Mouse (Mus musculus): Measurements from ENCODE around the gene Fbxw28. TPM values are rescaled to one million over a fixed set of nuclear protein-coding genes. Genes with fewer than 3 reads are reported as not detected.
"Not testable (repeated sequence)": the region's sequence is repeated elsewhere in the genome, so short reads cannot be mapped to it uniquely, and the experiment has no call there.

The Fbxw28 gene
- polyA plus RNA-seq (2015; fragmentation: Nextera tagmentation; extraction: Ambion mirVana) = not detected in 2 replicates

- not testable (repeated sequence) for H3K4me3 ChIP-seq (ENCODE audit: low read depth, low read length); H3K27me3 ChIP-seq (replicated peaks; ENCODE audit: insufficient read depth, low read length); H3K4me2 ChIP-seq (replicated peaks; ENCODE audit: low read depth, low read length); H3K4me1 ChIP-seq (ENCODE audit: insufficient read depth, low read depth, low read length); H3K27ac ChIP-seq (ENCODE audit: low read length); H3K9ac ChIP-seq (replicated peaks; ENCODE audit: low read depth); H3K9me3 ChIP-seq (ENCODE audit: low read length); DNase-seq (ENCODE audit: low spot score); ATAC-seq; H3K36me3 ChIP-seq (ENCODE audit: insufficient read depth, low read length)
- WGBS = no CpG with 5 or more reads among the region's 1 CpGs
Measured at GRCm38 (mm10) chr9:109339559-109339958, at the start of gene Fbxw28. Gene Fbxw28 (minus strand): TSS chr9:109339659.

GRCm38 (mm10) chr9:109287576-109287975, 51.9 kb downstream of the Fbxw28 start, which contains the start of gene Fbxw14:
Gene Fbxw14 (minus strand): TSS chr9:109287676.
- H3K4me3 ChIP-seq (ENCODE audit: low read depth, low read length); H3K36me3 ChIP-seq (ENCODE audit: insufficient read depth, low read length); H3K27me3 ChIP-seq (replicated peaks; ENCODE audit: insufficient read depth, low read length); DNase-seq (ENCODE audit: low spot score); H3K4me2 ChIP-seq (replicated peaks; ENCODE audit: low read depth, low read length); H3K27ac ChIP-seq (ENCODE audit: low read length); H3K4me1 ChIP-seq (ENCODE audit: insufficient read depth, low read depth, low read length); ATAC-seq; H3K9ac ChIP-seq (replicated peaks; ENCODE audit: low read depth); H3K9me3 ChIP-seq (ENCODE audit: low read length): not testable (repeated sequence)
- WGBS = no CpG with 5 or more reads among the region's 1 CpGs

Other genes starting within 250 kb of the Fbxw28 start
- gene Plxnb1, start 244.3 kb downstream of the Fbxw28 start, polyA plus RNA-seq (2015; fragmentation: Nextera tagmentation; extraction: Ambion mirVana) = 8.8 and 10.0 TPM in 2 replicates
- not detected in 2 replicates for gene Fbxw21, start 177.6 kb downstream of the Fbxw28 start, polyA plus RNA-seq (2015; fragmentation: Nextera tagmentation; extraction: Ambion mirVana)
- gene Fbxw13, start 143.7 kb downstream of the Fbxw28 start, polyA plus RNA-seq (2015; fragmentation: Nextera tagmentation; extraction: Ambion mirVana) = not detected in 2 replicates
- not detected in 2 replicates for gene Fbxw20, start 104.9 kb downstream of the Fbxw28 start, polyA plus RNA-seq (2015; fragmentation: Nextera tagmentation; extraction: Ambion mirVana)
- not detected in 2 replicates for gene Fbxw14, start 52.0 kb downstream of the Fbxw28 start, polyA plus RNA-seq (2015; fragmentation: Nextera tagmentation; extraction: Ambion mirVana)
- not detected in 2 replicates for gene Fbxw22, start 64.6 kb upstream of the Fbxw28 start, polyA plus RNA-seq (2015; fragmentation: Nextera tagmentation; extraction: Ambion mirVana)
- not detected in 2 replicates for gene Fbxw16, start 109.5 kb upstream of the Fbxw28 start, polyA plus RNA-seq (2015; fragmentation: Nextera tagmentation; extraction: Ambion mirVana)
- gene Fbxw19, start 156.2 kb upstream of the Fbxw28 start, polyA plus RNA-seq (2015; fragmentation: Nextera tagmentation; extraction: Ambion mirVana) = not detected in 2 replicates
- not detected in 2 replicates for gene Fbxw15, start 228.6 kb upstream of the Fbxw28 start, polyA plus RNA-seq (2015; fragmentation: Nextera tagmentation; extraction: Ambion mirVana)

All from lung, postnatal 0 days (tissue).